Mouse (Mus musculus) liver, embryonic 11.5 days (tissue): ENCODE data around the gene Mrpl17. TPM values are rescaled to one million over a fixed set of nuclear protein-coding genes. Genes with fewer than 3 reads are reported as not detected.
A peak's percentile ranks its signal among the peaks of the same experiment; 100 is the strongest.
"Not testable (repeated sequence)": the region's sequence is repeated elsewhere in the genome, so short reads cannot be mapped to it uniquely, and the experiment has no call there.

ENCODE experiments used
- ATAC-seq: fragments of 200-750 bp; cut with Nextera tagmentation; replicated peaks from 2 replicates; pipeline ENCODE4 v1.8.0; 2017; ENCODE audit warnings: moderate number of reproducible peaks, mild to moderate bottlenecking, moderate TSS enrichment, moderate library complexity; ENCODE audit not compliant: low FRiP score
- DNase-seq: peaks from one replicate; pipeline ENCODE4 v3.0.0-alpha.2; 2017; ENCODE audit warnings: low spot score
- H3K27ac ChIP-seq: fragments of 300-500 bp; sonication (generic); 2 replicates; pipeline ENCODE4 v1.5.1; 2014; ENCODE audit warnings: mild to moderate bottlenecking, low read depth, low read length, control low read depth
- H3K27me3 ChIP-seq: fragments of 300-500 bp; sonication (generic); replicated peaks from 2 replicates; pipeline ENCODE4 v1.6.1; 2014; ENCODE audit warnings: low read length, mixed read lengths; ENCODE audit not compliant: control insufficient read depth, insufficient read depth
- H3K36me3 ChIP-seq: fragments of 300-500 bp; sonication (generic); 2 replicates; pipeline ENCODE4 v1.6.1; 2014; ENCODE audit warnings: mild to moderate bottlenecking, low read length, moderate library complexity, mixed read lengths; ENCODE audit not compliant: control insufficient read depth, insufficient read depth
- H3K4me1 ChIP-seq: fragments of 300-500 bp; sonication (generic); replicated peaks from 2 replicates; pipeline ENCODE4 v1.6.1; 2014; ENCODE audit warnings: low read length, mixed read lengths; ENCODE audit not compliant: control insufficient read depth, insufficient read depth
- H3K4me2 ChIP-seq: fragments of 300-500 bp; sonication (generic); 2 replicates; pipeline ENCODE4 v1.6.1; 2014; ENCODE audit warnings: mild to moderate bottlenecking, control low read depth, moderate library complexity
- H3K4me3 ChIP-seq: fragments of 300-500 bp; sonication (generic); 2 replicates; pipeline ENCODE4 v1.5.1; 2014; ENCODE audit warnings: low read depth, low read length, control low read depth
- H3K9ac ChIP-seq: fragments of 300-500 bp; sonication (generic); 2 replicates; pipeline ENCODE4 v1.6.1; 2014; ENCODE audit warnings: low read depth, low read length, control low read depth
- H3K9me3 ChIP-seq: fragments of 300-500 bp; sonication (generic); 2 replicates; pipeline ENCODE4 v1.6.1; 2016; ENCODE audit warnings: low read length, inconsistent platforms, mixed read lengths; ENCODE audit not compliant: control insufficient read depth
- WGBS: fragments of 180-500 bp; shearing (Covaris S2); extraction: QIAGEN DNeasy Blood & Tissue Kit; methylation state at CpG from one replicate; pipeline ENCODE4 v1.1.7; 2014; 5-methylcytosine and 5-hydroxymethylcytosine counted together
- polyA plus RNA-seq: library from polyadenylated mRNA; unstranded; fragments of >200 nt; fragmentation: Nextera tagmentation; extraction: Ambion mirVana; gene quantifications from 2 replicates; pipeline ENCODE4 v1.2.1, GENCODE M21; 2014

Gene Mrpl17
- 432 and 453 TPM in 2 replicates for polyA plus RNA-seq

DNA sequence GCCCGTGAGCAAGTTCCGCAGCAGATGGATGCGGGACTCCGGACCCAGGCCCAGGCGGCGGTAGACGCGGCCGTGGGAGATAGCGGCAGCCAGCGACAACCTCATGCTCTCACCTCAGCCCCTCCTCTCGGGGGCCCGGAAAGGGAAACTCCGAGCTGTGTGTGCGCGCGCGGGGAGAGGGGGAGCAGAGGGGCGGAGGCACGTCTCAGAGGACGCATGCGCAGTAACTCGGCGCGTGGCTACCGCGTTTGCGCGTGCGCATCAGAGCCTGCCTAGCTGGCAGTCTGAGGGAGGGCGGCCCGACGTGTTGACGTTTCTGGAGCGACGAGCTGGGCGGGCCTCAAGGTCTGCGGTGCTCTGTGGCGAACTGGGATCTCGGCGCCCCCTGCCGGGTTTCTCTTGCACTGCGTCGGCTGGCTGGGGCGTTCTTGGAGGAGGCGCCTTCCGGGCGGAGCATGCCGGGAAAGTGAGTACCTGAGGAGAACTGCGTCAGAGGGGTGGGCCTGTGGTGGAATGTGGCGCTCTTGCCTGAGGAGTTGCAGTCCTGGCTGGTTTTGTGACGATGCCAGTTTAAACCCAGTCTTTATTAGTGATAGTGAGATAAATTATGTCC, at the start of gene Mrpl17:
Gene Mrpl17, minus strand, starts transcription at position 223 of the 613 bp plus-strand sequence.
- H3K9ac ChIP-seq, result peak within 1 kb of the TSS; percentile 99
- H3K27ac ChIP-seq, result peak within 1 kb of the TSS; percentile 66
- peak within 1 kb of the TSS; percentile 92 for H3K4me3 ChIP-seq
- H3K4me1 ChIP-seq, result peaks cover 9% of the 10 kb centered on the region
- H3K27me3 ChIP-seq, result no peaks in the 10 kb centered on the region
- WGBS, result under 1% methylated on average over 52 of the region's 52 CpGs
- H3K9me3 ChIP-seq, result no peaks in the 10 kb centered on the region; the same call in 1 of the 2 replicates
- peak; percentile 100 for DNase-seq
- ATAC-seq, result peak; percentile 96
- H3K36me3 ChIP-seq, result peaks cover 12% of the 10 kb centered on the region
- H3K4me2 ChIP-seq, result peak within 1 kb of the TSS; percentile 85

DNA sequence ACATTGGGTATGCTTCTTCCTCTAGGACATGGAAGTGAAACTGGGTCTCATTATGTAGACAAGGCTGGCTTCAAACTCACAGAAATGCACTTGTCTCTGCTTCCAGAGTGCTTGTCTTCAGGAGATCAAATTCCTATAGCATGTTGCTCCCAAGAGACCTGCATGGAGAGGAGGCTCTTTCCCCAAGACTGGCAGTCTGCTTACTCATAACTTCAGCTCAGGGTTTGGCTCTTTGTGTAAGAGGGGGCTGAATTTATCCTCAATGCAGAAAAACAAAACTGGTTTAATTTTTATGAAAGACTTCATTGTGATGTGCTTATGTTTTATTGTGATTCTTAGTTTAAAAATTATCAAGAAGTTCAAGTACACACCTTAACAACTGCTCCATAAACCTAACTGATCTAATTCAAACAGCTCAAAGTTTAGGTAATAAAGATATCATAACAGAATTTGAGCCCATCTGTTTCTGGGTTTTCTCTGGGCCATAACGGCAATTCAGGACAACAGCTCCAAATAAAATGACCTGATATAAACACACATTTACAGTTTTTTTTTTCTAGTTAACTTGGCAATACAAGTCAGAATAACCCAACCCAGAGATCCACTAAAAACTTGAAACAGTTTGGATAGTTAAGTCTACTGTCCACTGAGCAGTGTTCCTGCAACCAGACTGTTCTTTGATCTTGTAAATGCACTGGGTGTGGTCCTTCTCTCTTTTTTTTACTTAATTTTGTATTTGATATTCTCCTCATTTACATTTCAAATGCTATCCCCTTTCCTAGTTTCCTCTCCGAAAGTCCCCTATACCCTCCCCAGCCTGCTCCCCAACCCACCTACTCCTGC, 45.0 kb upstream of the Mrpl17 start:
- not testable (repeated sequence) for H3K4me2 ChIP-seq, ATAC-seq, H3K27ac ChIP-seq, H3K36me3 ChIP-seq, H3K4me3 ChIP-seq, H3K9me3 ChIP-seq, H3K4me1 ChIP-seq, H3K27me3 ChIP-seq, DNase-seq, H3K9ac ChIP-seq
- WGBS, result no CpG with 5 or more reads among the region's 2 CpGs

DNA sequence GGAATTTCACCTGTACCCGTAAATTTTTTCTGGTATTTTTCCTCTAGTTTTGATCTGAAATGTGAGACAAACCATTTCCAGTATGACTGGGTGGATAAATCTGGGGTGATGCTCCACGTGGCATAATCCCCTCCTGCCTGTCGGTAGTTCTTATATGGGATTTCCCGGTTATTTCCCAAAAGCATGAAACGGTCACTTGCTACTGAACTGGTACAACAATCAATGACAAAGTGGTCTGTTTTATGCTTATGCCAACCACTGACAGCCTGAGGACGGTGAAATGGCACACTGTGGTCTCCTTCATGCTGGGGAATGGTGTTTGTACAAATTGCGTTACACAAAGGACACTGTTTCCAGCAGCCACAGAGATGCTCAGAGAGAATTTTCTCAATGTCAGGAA, 13.4 kb upstream of the Mrpl17 start:
- 76% methylated on average over 7 of the region's 7 CpGs for WGBS
- H3K4me2 ChIP-seq, result no peak overlapping the region
- DNase-seq (no peak), ATAC-seq (no peak)
- no peaks in the 10 kb centered on the region for H3K36me3 ChIP-seq
- no peak overlapping the region for H3K9ac ChIP-seq
- no peaks in the 10 kb centered on the region for H3K4me1 ChIP-seq
- H3K27me3 ChIP-seq, result no peaks in the 10 kb centered on the region
- H3K4me3 ChIP-seq, result no peak overlapping the region
- no peaks in the 10 kb centered on the region for H3K9me3 ChIP-seq
- no peak overlapping the region for H3K27ac ChIP-seq

DNA sequence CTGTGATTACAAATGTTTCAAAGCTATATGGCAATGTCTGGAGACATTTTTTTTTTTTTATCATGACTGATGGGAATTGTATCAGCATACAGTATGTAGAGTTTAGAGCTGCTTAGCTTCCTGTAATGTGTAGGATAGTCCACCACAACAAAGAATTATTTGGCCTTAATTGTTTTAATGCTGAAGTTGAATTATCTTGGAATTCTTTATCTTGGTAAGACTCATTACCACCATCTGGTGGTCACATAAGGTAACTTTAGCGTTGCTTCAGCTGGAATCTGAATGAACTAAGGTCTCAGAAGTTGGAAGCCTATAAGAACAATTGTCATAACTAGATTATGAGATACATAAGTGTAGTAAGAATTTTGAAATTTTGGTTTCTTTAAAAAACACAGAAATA, 7.6 kb upstream of the Mrpl17 start:
- Histone ChIP-seq H3K4me3 (no peak overlapping the region), H3K9ac (no peak overlapping the region), H3K9me3 (no peaks in the 10 kb centered on the region; the same call in 1 of the 2 replicates), H3K4me1 (no peaks in the 10 kb centered on the region), H3K36me3 (no peaks in the 10 kb centered on the region), H3K27me3 (no peaks in the 10 kb centered on the region), H3K27ac (no peak overlapping the region), H3K4me2 (no peak overlapping the region)
- DNase-seq (no peak), ATAC-seq (no peak)
- WGBS, result 0% methylated on average over 1 of the region's 1 CpGs

DNA sequence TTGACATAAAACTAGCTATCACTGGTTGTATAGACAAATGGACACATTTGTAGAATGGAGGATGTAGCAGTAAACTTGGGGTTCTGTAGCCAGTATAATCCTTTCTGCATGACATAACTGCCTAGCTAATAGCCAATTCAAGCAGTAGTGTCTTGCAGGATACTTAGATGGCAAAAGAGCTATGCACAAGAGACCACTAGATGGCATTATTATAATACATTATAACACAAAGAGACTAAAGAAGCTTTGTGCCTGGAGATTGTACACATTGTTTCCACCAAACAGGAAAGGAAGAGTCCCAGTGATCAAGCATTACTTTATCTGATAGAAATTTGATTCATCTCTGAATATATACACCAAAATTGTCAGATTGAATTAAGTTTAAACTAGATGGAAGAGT, 5.8 kb upstream of the Mrpl17 start:
- no peak overlapping the region for H3K27ac ChIP-seq
- no peaks in the 10 kb centered on the region for H3K4me1 ChIP-seq
- no peaks in the 10 kb centered on the region; the same call in 1 of the 2 replicates for H3K9me3 ChIP-seq
- H3K36me3 ChIP-seq, result no peaks in the 10 kb centered on the region
- ATAC-seq (no peak), DNase-seq (no peak)
- no peaks in the 10 kb centered on the region for H3K27me3 ChIP-seq
- H3K4me3 ChIP-seq, result no peak overlapping the region
- no peak overlapping the region for H3K9ac ChIP-seq
- H3K4me2 ChIP-seq, result no peak overlapping the region

DNA sequence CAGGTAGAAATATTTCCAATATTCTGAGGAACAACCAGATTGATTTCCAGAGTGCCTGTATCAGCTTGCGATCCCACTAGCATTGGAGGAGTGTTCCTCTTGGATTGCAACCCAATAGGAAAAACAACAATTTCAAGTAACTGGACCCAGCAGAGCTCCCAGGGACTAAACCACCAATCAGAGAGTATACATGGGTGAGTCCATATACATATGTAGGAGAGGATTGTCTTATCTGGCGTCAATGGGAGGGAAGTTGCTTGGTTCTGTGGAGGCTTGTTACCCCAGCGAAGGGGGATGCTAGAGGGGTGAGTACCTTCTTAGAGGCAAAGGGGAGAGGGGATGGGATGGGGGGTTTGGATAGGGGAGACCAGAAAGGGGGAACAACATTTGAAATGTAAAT, 2.4 kb upstream of the Mrpl17 start:
- Histone ChIP-seq H3K4me2 (no peak overlapping the region), H3K4me1 (peaks cover 9% of the 10 kb centered on the region), H3K4me3 (no peak overlapping the region), H3K27me3 (no peaks in the 10 kb centered on the region), H3K9ac (no peak overlapping the region), H3K9me3 (no peaks in the 10 kb centered on the region; the same call in 1 of the 2 replicates), H3K36me3 (peaks cover 10% of the 10 kb centered on the region), H3K27ac (no peak overlapping the region)
- no peak for DNase-seq
- WGBS, result 78% methylated on average over 3 of the region's 3 CpGs
- no peak for ATAC-seq

DNA sequence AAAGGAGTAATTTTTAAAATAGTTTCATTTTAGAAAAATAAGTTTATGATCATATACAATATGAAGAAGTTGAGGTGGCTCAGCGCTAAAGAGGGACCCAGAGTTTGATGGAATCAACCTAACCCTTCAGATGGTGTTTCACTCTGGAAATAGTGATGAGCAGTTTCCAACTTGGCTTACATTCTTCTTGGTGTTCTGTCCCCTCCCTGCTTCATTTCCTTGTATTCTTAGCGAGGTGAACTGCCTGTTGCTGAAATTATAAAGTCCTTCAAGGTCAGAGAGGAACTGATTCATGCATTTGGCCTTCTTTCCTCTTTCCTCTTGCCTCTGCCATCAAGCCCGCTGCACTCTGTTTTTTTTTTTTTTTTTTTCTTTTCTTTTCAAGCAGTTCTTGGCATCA, 1.7 kb upstream of the Mrpl17 start:
- H3K36me3 ChIP-seq, result peaks cover 12% of the 10 kb centered on the region
- WGBS, result 73% methylated on average over 3 of the region's 3 CpGs
- DNase-seq (no peak), ATAC-seq (no peak)
- no peak overlapping the region for H3K9ac ChIP-seq
- peaks cover 9% of the 10 kb centered on the region for H3K4me1 ChIP-seq
- no peak overlapping the region for H3K4me2 ChIP-seq
- H3K27me3 ChIP-seq, result no peaks in the 10 kb centered on the region
- H3K4me3 ChIP-seq, result no peak overlapping the region
- H3K27ac ChIP-seq, result no peak overlapping the region
- no peaks in the 10 kb centered on the region; the same call in 1 of the 2 replicates for H3K9me3 ChIP-seq

DNA sequence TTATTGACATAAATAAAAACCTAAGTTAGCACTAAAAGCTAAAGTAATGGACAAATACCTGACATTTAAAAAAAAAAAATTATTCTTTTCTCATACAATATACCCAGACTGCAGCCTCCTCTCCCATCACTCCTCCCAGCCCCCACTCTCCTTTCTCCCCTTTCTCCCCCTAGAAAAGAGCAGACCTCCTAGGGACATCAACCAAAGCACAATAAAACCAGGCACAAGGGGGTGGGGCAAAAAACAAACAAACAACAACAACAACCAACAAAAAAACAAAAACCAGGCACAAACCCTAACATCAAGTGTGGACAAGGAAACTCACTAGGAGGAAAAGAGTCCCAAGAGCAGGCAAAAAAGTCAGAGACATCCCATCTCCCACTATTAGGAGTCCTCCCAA, 617 bp upstream of the Mrpl17 start:
- Histone ChIP-seq H3K27ac (no peak overlapping the region), H3K4me3 (no peak overlapping the region)

More for the DNA sequence above, 617 bp upstream of the Mrpl17 start:
- Histone ChIP-seq H3K36me3 (peaks cover 12% of the 10 kb centered on the region), H3K9ac (no peak overlapping the region), H3K4me1 (peaks cover 9% of the 10 kb centered on the region), H3K27me3 (no peaks in the 10 kb centered on the region), H3K9me3 (no peaks in the 10 kb centered on the region; the same call in 1 of the 2 replicates), H3K4me2 (peak overlapping the region; percentile 37; the same call in 1 of the 2 replicates)
- DNase-seq (no peak), ATAC-seq (no peak)
